Mouse (Mus musculus) ovary, adult 18-20 months (tissue): ENCODE results near the gene Sclt1.

Experiments used
- DNase-seq: peaks from one replicate; pipeline ENCODE4 v3.0.0; 2022; ENCODE audit warnings: low spot score, mixed read lengths

The Sclt1 gene

DNA sequence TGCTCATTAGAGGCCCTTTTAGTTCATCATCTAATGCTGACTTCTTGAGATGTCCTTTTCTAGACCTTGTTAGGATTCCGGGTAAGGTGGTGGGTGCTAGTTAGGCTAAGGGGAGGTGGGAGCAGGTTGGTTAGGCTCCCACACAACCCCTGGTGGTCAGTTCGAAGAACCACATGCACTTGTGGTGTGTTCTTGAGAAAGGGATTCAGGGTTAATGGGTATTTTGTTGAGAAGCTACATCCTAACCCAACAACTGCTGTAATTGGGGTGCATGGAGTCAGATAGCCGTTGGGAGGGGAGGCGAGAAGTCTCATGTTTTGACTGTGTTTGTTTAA lies 136.0 kb downstream of the Sclt1 start:
- no peak for DNase-seq

GRCm38 (mm10) chr3:41605601-41606329 lies 136.5 kb downstream of the Sclt1 start:
- DNase-seq, result no peak

DNA sequence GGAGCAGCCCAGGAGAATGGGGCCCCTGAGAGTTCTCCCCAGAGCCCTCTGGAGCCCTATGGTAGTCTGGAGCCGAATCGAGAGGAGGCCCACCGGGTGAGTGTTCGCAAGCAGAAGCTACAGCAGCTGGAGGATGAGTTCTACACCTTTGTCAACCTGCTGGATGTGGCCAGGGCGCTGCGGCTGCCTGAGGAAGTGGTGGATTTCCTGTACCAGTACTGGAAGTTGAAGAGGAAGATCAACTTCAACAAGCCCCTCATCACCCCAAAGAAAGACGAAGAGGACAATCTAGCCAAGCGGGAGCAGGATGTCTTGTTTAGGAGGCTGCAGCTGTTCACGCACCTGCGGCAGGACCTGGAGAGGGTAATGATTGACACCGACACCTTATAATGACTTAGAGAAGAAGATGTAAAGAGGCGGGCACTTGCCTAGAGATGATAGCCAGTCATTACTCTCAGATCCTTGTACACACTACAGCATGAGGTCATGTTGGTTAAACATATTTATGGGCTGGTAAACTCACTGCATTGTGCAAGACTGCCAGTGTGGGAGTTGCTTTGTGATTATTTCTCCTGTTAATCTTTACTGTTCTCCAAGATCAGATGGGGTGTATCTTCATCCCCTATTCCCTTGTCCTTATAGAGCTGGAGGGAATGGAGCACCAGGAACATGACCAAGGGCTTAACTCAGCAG lies 137.5 kb downstream of the Sclt1 start:
- DNase-seq, result no peak

DNA sequence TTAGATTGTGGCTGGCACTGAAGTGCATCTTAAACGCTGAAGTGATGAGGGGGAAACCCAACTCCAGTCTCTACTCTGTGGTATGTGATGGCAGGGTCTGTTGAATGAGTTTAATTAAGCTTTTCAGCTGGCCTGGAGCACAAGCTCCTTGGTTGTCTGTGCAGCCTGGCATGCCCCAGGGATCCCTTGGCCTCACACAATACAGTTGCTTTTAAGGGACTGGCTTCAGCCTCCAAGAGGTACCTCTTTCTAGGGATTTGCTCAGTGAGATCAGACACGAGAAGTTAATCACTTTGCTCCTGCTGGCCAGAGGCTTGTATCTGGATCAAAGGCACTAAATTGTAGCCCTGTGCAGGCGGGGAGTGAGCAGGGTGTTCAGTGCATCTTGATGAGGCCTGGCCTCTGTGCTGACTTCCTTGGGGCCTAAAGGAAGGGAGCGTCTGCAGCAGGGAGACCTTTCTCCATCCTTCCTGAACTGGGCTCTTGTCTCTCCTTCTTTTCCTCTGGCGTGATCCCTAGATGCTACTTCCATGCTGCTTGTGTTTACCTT lies 138.8 kb downstream of the Sclt1 start:
- no peak for DNase-seq

DNA sequence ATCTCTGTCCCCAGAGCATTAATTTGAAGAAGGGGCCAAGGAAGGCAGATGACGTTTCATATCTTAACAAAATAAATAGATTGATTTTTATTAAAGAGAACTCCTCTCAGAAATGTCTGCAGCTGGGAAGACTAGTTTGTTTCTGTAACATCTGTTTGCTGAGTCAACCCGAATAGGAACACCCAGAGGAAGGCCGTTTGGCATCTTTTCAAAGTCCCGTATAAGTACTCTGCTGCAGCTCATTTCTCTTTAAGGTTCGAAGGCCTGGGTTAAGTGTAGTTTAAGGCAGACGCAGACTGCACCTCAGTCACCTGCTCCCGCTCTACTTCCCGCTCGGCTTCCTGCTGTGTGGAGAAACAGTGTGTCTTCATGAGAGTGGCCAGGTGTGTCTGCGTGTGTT lies 139.4 kb downstream of the Sclt1 start:
- no peak for DNase-seq

DNA sequence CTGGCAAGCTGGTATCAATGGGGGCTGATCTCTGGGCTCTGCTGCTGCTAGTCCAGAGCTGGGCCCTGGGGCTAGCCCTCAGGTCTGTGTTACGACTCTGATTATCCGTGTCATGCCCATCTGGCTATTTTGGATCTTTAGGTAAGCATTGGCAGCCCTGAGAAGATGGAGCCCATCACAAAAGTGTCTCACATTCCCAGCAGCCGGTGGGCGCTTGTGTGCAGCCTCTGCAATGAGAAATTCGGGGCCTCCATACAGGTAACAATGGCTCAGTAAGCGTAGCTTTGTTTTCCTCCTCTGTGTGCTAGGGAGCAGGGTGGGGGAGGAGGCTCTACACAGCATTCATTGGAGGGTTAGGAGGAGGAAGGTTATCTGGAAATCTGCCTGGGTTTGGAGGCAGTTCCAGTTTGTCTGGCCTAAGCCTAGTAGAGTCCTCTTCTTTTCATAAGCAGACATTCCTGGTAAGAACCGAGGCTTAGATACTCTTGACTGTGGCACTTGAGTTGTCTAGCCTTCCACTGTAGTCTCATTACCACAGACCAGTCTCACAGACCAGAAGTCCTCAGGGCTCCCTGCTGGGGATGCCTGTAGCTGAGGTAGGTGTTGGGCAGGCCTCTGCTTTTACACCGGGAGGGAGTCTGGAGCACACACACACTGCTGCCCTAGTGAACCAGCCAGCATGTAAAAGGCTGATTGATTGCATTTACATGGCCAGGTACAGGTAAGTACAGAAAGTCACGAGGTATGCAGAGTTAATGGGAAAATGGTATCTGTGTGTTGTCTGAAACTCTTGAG lies 140.9 kb downstream of the Sclt1 start:
- DNase-seq, result no peak

DNA sequence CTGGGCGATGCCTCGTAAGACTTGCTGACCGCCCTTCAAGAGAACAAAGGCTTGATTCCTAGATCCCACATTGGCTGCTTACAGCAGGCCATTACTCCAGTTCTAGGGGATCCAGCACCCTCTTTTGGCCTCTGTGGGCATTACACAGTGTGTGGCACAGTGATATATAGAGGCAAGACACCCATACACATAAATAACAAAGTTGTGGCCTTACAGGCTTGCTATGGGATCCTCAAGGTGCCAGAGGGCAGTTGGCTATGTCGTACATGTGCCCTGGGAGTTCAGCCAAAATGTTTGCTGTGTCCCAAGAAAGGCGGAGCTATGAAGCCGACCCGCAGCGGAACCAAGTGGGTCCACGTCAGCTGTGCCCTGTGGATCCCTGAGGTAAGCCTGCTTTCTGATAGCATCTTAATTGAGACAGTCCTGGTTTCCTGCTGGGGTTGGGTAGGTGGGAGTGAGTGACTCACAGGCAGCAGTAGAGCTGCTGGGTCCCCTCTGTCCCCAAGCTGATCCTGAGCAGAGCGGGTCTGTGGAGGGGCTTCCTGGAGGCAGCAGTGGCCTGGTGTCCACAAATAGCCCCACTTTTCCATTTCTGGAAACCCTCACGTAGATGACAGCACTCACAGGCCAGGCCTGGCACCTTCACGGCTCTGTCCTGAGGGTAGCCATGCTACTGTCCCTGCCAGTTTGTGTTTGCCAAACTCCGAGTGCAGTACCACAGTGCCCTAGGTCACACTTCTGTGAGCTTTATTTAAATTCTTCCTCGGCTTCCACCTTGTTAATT lies 142.3 kb downstream of the Sclt1 start:
- DNase-seq, result no peak

GRCm38 (mm10) chr3:41599226-41599625 lies 143.1 kb downstream of the Sclt1 start:
- DNase-seq, result no peak

DNA sequence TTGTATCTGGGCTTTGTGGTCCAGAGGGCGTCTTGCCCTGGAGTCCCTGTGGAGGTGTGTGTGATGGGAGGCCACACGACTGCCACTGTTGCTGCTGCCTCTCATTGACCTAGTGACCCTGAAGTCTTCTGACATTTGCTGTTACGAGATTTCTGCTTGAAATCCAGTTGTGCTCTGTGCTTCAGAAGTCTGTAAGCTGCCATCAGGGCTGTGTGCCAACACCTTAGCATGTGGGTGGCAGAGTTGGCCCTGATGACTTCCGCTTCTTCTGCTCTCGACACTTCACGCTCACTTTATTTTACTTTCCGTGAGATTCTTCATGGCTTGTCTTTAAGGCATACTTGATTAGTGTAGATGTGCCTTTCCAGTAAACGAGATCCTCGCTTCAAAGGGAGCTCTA lies 143.9 kb downstream of the Sclt1 start:
- DNase-seq, result no peak

GRCm38 (mm10) chr3:41597036-41597435 lies 145.3 kb downstream of the Sclt1 start:
- DNase-seq, result no peak

DNA sequence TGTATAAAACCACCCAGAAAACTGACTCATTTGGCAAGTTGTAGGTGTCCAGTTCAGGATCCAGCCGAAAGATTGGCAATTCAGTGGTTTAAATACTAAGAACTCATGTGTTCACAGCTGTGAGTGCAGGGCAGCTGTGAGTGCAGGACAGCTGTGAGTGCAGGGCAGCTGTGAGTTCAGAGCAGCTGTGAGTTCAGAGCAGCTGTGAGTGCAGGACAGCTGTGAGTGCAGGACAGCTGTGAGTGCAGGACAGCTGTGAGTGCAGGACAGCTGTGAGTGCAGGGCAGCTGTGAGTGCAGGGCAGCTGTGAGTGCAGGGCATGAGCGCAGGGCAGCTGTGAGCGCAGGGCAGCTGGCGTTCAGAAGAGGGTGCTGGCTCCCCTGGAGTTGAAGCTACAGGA lies 147.3 kb downstream of the Sclt1 start:
- DNase-seq, result no peak

DNA sequence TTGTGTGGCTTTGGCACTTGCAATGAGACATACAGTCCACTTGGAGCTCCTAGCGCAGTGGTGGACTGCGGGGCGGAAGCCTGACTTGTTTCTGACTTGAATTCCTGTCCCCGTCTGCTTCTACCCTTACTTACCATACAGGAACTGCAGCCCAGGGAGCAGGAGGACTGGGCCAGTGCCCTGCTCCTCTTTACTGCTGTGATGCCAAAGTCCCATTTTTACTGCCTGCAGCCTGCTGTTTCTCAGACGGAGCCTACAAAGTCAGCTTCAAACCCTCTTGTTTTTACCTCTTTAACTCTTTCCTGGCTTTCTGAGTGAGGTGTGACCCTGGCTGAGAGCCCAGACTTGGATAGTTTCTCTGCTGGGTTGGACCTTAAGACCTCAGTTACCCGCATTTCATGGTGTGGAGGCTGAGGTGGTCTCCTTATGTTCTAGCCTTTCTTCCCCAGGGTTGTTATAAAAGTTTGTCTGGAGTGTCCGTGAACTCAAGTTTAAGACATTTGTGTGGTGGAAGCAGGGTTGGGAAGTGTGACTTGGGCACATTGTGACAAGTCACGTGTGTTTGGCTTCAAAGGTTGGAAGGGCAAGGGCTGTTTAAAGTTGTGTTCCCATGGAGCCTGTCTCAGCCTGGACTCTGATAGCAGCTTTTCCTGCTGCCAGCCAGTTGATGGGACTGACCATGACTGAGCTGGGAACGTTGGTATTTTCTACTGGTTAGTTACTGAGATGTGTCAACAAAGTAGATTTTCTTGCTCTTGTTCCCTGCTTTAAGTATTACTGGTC lies 148.0 kb downstream of the Sclt1 start:
- DNase-seq, result no peak

DNA sequence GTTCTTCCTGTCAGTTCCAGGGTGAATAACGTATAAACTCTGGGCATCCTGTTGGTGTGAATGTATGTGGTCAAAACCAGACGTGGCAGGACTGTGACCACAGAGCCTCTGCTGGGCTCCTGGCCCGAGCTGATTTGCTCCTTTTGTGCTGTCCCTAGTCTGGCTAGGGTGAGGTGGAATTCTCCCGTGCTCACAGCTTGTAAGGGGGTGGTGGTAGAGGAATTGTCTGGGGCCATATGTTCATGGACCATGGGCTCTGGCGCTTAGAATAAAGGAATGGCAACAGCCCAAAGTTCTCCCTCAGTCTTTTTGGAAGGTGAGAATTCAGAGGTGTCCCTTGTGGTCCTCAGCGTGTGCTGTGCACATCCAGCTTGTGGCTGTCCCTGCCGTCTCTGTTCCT lies 149.5 kb downstream of the Sclt1 start:
- no peak for DNase-seq

GRCm38 (mm10) chr3:41591651-41592170 lies 150.6 kb downstream of the Sclt1 start:
- DNase-seq, result no peak

DNA sequence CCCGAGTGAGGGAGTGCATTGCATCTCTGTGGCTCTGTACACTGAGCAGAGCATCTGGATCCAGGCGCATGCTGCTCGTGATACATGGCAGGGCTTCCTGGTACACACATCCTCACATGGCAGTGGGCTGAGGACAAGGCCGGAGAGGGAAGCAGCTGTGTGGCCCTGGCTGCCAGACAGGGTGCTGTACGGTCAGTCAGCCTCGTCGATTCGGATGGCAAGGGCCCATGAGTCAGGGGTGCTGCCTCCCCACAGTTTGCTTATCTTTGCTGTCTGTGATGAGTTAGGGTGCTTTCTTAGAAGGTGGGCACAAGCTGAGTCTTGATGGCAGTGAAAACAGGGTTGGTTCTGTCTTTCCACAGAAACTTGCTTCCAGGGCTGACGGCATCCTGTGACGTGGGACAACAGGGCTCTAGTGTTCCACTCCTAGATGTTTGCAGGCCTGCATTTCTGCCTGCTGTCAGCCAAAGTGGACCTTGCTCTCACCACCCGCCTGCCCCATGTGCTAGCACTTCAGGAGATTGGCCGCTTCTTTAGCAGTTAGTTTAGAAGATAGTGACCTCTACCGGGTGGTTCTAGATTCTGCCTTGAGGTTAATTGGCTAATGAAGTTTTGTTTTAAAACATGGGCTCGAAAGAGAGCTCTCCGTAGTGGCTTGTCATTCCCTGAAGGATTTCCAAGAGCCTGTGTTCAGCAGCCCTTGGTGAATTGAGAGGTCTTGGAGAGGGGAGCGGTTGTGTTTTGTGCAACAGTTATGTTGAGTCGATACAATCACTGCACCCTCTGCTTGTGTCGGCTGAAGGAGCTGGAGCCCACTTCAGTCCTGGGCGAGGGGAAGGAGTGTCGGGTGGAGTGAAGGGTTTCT lies 151.4 kb downstream of the Sclt1 start:
- DNase-seq, result no peak

DNA sequence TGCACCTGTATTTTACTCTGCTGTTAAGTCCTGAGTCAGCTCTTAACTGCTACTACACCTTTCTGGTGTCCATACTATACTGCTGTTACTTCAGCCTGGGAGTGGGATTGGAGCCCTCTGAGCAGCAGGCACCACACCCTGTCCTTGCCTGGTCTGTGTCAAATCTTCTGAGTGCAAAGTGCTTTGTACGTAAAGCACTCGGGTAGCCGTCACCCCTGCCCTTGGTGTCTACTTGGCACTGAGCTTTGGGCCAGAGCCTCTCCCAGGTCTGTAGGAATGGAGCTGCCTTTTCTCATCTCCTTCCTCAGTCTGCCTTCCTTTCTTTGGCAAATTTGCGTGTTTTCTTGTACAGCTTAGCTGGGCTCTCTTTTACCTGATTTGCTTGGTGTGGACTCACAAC lies 152.3 kb downstream of the Sclt1 start:
- DNase-seq, result no peak

- no peak for DNase-seq
Measured at GRCm38 (mm10) chr3:41589246-41589914, 152.9 kb downstream of the Sclt1 start.

DNA sequence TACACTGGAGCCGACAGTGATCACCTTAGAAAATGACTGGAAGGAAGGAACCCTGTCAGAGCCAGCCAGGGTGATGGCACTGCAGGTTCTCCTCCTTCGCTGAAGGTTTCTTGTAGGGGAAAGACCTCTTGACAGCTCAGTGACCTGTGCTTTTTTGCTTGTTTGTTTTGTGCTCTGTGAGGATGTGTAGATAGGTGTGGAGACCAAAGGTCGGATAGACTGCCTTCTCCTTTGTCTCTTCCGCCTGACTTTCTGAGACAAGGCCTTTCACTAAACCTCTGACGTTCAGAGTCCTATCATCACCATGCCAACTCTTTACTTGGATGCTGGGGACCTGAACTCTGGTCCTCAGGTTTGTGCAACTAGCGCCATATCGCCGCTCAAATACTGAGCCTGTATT lies 153.8 kb downstream of the Sclt1 start:
- DNase-seq, result no peak

DNA sequence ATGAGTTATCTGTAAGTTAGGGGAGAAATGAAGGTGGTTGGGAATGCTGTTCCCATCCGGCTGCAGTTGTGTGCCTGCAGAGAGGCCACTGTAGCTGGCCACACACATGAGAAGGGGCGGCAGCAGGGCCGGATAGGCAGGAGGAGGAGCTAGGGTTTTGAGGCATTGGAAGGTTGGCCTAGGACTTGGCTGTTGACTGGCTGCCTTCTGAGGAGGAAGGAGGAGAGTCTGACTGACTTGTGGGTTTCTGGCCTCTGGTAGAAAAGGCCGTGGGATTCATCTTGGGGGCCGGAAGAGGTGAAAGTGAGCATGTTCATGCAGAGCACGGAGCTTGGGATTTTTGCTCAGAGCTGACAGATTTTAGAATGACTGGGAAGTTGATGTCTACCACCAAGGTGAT lies 154.7 kb downstream of the Sclt1 start:
- DNase-seq, result no peak
